Mouse (Mus musculus): Measurements from ENCODE around the gene Syndig1.

Gene Syndig1

DNA sequence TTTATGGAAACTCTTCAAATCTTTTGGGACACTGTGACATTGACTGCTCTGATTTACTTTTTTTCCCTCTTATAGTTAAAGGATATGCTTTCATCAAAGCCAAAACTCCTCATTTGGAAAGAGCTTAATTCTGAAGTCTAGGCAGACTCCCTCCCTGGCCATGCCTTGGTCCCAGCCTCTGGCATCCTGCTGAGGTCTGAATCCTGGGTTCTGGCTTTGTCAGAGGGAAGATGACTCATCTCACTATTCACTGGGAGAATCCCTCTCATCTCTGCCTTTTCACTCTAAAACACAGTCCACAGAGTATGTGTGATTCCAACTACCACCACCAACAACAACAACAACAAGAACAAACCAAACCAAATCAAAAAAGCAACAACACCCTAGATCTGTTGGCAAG is 58.6 kb downstream of the Syndig1 start:
- DNase-seq, result no peak

DNA sequence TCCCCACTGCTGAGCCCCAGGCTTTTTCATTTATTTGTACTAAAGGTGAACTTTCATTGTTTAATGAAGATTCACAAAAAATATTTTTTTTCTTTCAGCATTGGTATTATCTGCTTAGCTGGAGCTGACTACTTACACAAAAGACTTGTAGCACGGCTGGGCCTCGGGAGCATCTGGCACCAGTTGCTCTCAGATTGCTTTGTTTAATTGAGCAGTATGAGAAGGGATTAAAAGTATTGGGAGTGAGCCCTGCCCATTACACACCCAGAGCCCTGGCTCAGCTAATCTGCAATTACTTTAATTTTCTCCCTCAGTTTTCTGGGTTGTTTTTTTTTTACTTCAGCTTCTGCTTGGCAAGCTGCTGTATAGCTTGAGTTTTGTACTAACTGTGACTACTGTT is 62.6 kb downstream of the Syndig1 start:
- DNase-seq, result no peak

- no peak for DNase-seq
These were observed 67.3 kb downstream of the Syndig1 start for GRCm38 (mm10) chr2:149896337-149896736.

DNA sequence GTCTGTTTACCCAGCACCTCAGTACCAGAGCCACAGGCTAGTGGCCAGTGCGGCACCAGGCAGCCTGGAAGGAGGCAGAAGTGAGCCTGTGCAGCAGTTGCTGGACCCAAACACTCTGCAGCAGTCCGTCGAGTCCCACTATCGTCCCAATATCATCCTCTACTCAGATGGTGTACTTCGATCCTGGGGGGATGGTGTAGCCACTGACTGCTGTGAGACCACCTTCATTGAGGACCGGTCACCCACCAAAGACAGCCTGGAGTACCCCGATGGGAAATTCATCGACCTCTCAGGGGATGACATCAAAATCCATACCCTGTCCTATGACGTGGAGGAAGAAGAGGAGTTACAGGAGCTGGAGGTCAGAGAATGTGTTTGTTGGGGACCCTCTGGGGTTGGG is 70.6 kb downstream of the Syndig1 start:
- no peak for DNase-seq

DNA sequence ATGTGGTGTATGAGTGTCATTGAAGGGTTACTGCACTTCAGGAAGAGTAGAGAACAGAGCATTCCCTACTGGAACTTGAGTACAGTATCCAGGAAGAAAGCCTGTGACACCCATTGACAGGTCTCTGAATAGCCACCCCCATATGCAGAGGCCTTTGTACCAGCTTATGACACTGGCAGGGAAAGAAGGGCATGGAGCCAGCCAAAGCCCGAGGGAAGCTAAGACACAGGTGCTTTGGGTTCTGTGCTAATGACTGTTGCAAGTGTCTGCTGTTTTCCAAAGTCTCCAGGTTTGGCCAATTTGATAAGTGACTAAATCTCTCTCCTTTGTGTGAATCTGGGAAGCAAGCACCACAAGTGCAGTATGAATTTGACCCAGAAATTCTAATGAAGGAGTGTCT is 71.6 kb downstream of the Syndig1 start:
- no peak for DNase-seq

DNA sequence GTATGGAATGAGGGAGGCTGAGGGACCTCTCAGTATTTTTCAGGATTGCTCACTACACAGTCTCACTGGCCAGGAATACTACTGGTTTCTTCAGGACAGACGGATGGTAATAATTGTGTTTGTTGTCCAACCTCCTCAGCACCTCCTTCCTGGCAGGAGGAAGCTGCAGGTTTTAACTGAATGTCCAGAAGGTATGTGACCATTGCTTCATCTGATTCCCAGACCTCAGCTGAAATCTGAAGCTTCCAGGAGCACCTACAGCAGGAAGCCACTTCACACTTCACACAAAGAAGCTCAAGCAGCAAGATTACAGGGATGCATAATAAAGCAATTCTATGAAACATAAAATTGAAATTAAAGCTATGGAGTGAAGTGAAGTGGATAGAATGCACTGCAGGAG is 75.4 kb downstream of the Syndig1 start:
- DNase-seq, result no peak

- DNase-seq, result no peak
These were observed 77.7 kb downstream of the Syndig1 start for GRCm38 (mm10) chr2:149906694-149907093.

GRCm38 (mm10) chr2:149917162-149917561 is 88.2 kb downstream of the Syndig1 start:
- no peak for DNase-seq

DNA sequence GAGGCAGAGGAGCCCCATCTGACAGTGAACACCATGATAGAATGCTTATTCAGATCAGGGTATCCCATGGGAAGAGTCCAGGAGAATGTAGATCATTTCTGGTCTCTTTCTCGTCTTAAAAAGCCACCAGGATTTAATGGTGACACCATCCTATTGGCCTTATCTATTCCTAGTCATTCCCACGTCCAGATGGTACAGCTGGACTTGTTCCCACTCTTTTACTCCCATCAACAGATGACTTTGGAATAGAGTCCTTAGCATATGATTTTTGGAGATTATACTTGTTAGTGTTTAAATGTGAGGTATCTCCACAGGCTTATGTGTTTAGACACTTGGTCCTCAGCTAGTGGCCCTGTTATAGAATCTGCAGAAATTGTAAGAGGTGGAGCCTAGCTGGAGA is 94.5 kb downstream of the Syndig1 start:
- DNase-seq, result no peak

- no peak for DNase-seq
These were observed 96.9 kb downstream of the Syndig1 start for GRCm38 (mm10) chr2:149925911-149926310.

DNA sequence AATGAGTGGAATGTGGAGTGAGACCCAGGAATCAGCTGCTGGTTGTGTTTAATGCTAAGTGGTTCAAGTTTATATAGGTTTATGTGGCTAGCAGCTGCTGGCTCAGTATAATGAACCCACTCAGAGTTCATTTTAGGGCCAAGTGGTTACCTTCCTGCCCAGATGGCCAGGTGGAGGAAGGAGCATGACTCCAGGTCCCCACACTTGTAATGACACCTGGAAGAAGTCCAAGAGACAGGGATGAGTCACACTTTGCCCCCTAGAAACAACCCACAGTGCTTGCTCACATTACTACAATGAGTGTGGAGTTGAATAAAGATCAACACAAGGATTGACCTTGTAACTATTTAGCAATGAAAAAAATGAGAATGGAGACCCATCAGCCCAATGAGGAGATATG is 98.0 kb downstream of the Syndig1 start:
- no peak for DNase-seq

DNA sequence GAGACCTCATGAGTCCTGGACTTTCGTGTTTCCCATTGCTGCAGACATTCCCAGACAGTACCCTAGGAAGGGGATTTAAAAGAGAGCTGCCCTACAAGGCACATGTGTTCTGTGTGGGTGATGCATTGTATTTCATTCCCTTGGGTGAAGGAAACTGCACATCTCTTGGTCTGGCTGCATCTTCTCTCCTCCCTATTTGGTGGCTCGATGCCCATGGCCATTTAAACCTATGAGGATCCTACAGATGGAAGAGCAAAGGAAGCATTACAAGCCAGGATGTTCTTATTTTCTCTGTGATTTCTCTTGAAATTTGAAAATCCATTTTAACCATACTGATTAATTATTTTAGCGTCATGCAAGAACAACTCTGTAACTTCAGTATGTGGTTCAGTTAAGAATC is 98.5 kb downstream of the Syndig1 start:
- no peak for DNase-seq

DNA sequence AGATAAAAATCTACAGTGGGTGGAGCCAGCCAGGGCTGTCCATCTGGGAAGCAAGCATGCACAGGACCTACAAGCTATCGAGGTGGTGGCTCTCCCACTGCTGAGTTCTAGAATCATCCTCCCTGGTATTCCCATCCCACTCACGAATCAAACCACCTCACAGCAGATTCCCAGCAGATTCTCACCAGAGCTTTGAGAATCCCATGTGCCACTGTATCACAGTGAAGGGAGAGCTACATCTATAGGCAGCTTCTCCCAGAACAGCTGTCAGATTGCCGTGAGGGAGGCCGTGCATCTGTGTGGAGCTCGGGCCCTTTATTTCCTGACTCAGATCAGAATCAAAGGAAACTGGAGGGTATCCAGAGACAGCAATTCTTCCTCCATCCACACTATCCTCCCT is 101.0 kb downstream of the Syndig1 start:
- DNase-seq, result no peak

GRCm38 (mm10) chr2:149931111-149931510 is 102.1 kb downstream of the Syndig1 start:
- DNase-seq, result no peak

DNA sequence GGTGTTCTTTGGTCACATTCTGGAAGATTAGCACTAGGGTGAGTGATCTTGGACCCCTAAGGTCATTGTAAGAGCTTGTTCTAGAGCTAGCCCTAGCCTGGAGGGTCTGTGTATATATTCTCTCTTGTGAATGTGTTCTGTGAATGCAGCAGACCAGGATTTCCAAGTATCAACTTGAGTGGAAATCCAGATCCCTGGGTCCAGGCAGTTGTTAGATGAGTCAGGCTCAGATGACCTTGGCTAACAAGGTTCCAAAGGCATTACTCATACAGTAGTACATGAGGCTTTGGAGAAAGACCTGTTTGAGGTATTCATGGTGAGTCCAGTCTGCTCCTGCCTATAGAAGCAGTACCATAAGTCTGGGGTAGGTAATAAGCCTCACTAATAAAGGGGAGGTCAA is 103.1 kb downstream of the Syndig1 start:
- DNase-seq, result no peak

- DNase-seq, result no peak
These were observed 104.4 kb downstream of the Syndig1 start for GRCm38 (mm10) chr2:149933247-149933898.

DNA sequence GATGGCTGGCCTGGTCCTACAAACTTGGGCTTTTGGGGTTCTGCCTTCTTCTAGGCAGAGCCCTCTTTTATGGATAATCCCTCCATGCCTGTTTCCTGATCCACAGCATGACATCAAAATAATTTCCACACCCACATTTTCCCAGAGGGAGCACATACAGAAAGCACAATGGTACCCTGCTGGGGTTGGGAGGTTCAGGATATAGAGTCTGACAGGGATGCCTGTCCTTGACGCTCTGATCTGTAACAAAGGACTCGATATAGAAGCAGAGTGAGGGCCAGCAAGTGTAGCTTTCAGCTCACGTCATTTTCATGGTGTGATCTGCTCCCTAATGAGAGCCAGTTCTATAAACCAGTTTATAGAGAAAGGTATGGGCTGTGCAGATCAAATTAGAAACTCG is 105.1 kb downstream of the Syndig1 start:
- no peak for DNase-seq

GRCm38 (mm10) chr2:149938829-149939228 is 109.8 kb downstream of the Syndig1 start:
- no peak for DNase-seq

- DNase-seq, result no peak
These were observed 110.6 kb downstream of the Syndig1 start for GRCm38 (mm10) chr2:149939586-149939985.

GRCm38 (mm10) chr2:149950641-149951040 is 121.6 kb downstream of the Syndig1 start:
- no peak for DNase-seq

GRCm38 (mm10) chr2:149971014-149971413 is 142.0 kb downstream of the Syndig1 start:
- no peak for DNase-seq

GRCm38 (mm10) chr2:149973583-149973982 is 144.6 kb downstream of the Syndig1 start:
- DNase-seq, result no peak

GRCm38 (mm10) chr2:149980419-149980818 is 151.4 kb downstream of the Syndig1 start:
- no peak for DNase-seq

GRCm38 (mm10) chr2:149982466-149982865 is 153.5 kb downstream of the Syndig1 start:
- no peak for DNase-seq

- DNase-seq, result no peak
These were observed 154.1 kb downstream of the Syndig1 start for GRCm38 (mm10) chr2:149983107-149983506.

Data from thymus, postnatal 36 days (tissue).